Mouse (Mus musculus) induced T-regulatory cell, adult 2 months (primary cell): Measurements from ENCODE around the gene Zfp64.

Experiments
- DNase-seq: peaks from one replicate; pipeline ENCODE4 v3.0.0-alpha.2; 2012; ENCODE audit warnings: low read depth

Zfp64 gene

DNA sequence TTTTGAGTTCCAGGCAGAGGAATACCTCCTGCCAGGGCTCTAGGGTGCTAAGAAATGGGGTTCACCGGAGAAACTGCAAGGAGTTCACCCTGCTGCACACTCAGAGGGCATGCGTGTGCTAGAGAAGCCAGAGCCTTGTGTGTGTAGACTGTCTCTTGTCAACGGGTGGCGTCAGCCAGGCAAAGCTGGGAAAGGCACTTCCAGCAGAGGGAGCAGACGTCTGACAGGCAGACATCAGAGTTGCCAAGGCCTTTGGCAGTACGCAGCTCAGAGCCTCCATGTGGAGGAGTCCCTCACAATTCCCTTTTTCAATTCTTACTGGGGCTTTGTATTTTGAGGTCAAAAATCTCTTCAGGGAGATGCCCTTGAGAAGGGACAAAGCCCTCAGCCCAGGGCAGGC is 6.9 kb downstream of the Zfp64 start:
- no peak for DNase-seq

DNA sequence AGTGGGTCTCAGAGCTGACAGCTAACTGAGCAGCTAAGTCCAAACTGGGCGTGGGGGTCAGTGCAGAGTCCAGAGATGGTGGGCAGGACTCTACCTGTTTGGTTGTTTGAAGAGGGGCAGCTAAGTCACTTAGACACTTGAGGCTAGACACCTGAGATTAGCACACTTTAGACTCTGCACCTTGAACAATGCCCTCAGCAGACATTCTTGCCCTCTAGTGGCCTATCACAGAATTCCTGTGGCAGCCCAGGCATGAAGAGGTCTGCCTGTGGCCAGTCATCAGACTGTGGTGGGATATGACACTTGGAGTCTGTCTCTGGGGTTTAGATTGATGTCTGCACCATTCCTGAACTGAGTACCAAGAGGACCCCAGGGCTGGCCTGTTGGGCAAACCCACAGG is 7.7 kb downstream of the Zfp64 start:
- DNase-seq = no peak

DNA sequence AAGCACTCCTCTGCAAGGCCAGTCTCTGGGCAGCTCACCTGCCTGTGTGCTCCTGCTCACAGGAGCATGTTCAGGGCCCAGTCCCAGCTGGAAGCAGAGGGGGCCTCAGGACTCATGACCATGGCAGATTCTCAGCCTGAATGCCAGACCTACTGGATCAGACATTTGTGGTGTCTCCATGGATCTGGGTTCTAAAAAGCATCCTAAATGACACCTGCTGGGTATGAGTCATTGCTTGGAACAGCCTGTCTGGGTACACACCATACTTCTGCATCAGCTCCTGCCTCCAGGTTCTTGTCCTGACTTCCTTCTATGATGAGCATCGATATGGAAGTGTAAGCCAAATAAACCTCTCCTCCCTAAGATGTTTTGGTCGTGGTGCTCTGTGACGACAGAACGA is 11.4 kb downstream of the Zfp64 start:
- no peak for DNase-seq

DNA sequence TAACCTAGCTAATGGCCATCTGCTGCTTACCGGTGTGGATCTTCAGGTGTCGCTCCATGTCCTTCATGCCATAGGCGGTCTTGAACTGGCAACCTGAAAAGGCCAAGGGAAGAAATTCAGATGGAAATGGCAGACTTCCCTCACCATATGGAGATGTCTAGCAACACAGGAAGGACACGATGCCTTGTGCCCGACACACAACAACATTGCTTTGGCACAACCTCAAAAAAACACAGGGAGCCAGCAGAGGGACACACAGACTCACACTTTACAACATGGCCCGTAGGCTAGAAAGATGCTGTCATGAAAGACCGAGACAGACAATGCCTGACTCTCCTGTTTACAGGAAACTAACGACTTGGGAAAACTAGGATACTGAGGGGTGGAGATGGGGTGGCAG is 15.4 kb downstream of the Zfp64 start:
- no peak for DNase-seq

GRCm38 (mm10) chr2:168939261-168939933 is 16.0 kb downstream of the Zfp64 start:
- no peak for DNase-seq

DNA sequence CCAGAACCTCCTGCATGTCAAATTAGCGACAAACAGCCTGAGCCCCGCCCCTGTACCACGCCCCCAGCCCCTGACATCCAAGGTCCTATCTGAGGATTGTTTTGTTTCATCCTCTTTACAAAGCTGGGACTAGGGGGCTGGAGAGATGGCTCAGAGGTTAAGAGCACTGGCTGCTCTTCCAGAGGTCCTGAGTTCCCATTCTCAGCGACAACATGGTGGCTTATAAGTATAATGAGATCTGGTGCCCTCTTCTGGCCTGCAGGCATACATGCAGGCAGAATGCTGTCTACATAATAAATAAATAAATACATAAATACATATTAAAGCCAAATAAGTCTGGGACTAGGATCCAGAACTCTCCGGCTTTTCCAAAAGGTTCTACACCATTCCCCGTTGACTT is 18.5 kb downstream of the Zfp64 start:
- no peak for DNase-seq

GRCm38 (mm10) chr2:168935165-168935564 is 20.2 kb downstream of the Zfp64 start:
- no peak for DNase-seq

- no peak for DNase-seq
Measured at GRCm38 (mm10) chr2:168931686-168932085, 23.7 kb downstream of the Zfp64 start.

DNA sequence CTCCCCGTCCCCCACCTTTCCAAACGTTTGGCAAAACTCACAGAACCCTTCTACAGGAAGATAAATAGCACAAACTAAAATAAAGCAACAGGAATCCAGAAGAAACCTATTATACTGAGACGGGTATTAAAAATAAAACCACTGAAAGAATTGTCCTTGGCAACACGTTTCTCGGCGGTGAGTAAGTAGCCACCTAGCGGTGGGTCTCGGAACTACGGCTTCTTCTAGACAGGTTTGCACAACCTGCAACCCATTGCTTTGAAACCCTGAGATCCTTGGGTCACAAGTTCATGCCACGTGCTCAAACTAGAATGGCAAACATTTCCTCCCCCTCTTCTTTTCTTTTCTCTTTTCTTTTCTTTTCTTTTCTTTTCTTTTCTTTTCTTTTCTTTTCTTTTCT is 25.7 kb downstream of the Zfp64 start:
- peak; percentile 82 for DNase-seq

- no peak for DNase-seq
Measured at GRCm38 (mm10) chr2:168927401-168927800, 28.0 kb downstream of the Zfp64 start.

- DNase-seq = no peak
Measured at GRCm38 (mm10) chr2:168926257-168926810, 29.1 kb downstream of the Zfp64 start.

GRCm38 (mm10) chr2:168923706-168924105 is 31.7 kb downstream of the Zfp64 start:
- DNase-seq = no peak

DNA sequence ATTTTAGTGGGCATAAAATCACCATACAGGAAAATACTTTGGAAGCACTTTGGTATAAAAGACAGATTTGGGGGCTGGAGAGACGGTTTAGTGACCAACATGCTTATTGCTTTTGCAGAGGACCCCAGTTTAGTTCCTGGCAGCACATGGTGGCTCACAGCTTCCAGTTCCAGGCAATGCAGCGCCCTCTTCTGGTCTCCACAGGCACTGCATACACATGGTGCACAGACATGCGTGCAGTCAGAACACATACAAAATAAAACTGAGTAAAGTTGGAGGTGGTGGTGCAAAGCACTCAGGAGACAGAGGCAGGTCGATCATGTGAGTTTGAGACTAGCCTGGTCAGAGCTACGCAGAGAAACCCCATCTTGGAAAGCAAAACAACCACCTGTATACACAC is 32.9 kb downstream of the Zfp64 start:
- DNase-seq = no peak

DNA sequence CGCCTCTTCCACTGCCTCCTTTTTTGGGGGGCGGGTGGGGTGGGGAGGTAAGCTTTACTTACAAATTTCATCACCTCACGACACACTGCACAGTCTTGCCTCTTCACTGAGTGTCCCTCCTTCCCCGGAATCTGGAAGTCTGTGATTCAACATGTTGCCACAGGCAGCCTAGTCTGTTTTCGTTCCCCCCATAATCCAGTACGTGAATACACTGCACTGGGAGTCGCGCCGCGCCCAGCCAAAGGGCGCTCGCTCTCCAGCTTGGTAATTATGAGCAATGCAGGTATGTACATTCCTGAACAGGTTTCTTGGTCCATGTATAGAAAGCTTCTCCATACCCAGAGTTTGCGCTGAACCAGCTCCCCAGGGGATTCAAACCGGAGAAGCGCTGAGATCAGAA is 35.4 kb downstream of the Zfp64 start:
- DNase-seq = no peak

GRCm38 (mm10) chr2:168912901-168913721 is 42.3 kb downstream of the Zfp64 start:
- peak; percentile 39 for DNase-seq

DNA sequence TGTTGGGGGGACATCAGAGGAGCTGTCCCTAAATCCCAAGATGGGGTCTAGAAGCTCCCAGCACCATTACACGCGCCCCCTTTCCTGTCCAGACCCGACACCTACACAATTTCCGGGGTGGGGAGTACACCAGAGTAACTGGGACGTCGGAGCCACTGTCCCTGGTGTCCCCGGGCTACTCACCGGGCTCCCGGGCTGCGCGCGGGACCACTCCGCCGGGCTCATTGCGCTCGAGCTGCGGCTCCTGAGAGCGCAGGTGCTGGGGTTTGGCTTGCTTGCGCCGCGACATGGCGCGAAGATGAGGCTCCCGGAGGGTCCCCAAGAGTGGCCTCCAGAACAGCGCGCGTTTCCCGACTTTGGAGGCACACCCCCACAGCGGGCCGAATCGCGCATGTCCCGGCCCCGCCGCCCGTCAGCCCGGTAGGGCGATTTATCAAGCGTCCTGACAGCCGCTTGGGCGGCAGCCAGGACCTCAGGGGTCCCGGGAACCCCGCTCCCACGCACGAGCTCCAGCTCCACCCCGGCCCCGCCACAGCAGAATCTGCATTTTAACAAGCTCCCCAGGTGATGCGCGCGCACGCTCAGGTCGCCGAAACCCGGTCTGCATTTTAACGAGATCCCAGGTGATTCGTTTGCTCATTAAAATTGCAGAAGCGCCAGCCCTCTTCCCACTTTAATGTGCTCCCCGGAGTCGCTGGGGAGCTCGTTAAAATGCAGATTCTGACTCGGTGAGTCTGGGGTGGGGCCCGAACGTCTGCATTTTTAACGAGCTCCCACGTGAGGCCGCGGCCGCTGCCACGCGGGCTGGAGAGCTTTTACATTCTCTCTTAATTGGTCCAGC is 43.1 kb downstream of the Zfp64 start:
- no peak for DNase-seq

GRCm38 (mm10) chr2:168911527-168911926 is 43.9 kb downstream of the Zfp64 start:
- DNase-seq = no peak

GRCm38 (mm10) chr2:168906022-168906421 is 49.4 kb downstream of the Zfp64 start:
- DNase-seq = no peak

GRCm38 (mm10) chr2:168904846-168905245 is 50.5 kb downstream of the Zfp64 start:
- peak; percentile 54 for DNase-seq

DNA sequence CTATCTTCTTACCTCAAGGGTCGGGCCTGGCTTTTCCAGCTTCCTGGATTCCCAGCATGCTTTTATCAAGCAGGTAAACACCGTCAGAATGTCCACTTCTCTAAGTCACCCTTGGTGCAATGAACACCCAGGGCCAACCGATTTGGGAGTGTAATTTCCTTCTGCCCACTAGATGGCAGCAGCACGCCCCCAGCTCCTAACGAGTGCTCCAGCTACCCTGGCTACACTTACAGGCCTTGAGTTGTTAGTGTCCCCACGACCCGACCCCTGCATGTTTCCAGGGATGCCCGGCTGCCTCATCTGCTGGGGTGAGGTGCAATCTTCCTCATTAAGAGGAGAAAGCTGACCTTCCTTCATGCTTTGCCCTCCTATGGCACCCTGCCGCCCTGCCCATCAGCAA is 51.2 kb downstream of the Zfp64 start:
- peak; percentile 81 for DNase-seq

- peak; percentile 74 for DNase-seq
Measured at GRCm38 (mm10) chr2:168902634-168903033, 52.8 kb downstream of the Zfp64 start.

DNA sequence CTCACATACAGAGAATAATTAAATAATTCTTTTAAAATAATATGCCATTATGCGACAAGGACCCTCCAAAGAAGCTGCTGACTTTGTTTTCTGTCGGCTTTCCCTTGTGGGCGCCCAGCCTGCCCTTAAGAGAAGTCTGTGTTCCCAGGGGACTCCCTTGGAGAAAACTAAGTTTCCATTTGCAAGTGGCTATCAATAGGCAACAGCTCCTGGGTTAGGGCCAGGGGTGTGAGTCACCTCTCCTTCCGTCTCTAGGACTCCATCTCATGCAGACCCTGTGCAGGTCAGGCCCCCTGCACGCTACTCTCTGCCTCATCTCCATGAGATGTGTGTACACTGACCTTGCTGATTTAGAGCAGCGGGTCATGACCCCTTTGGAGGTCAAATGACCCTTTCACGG is 57.5 kb downstream of the Zfp64 start:
- no peak for DNase-seq
